Mouse (Mus musculus): ENCODE results near the gene Olfr345. TPM values are rescaled to one million over a fixed set of nuclear protein-coding genes. Genes with fewer than 3 reads are reported as not detected.

Gene Olfr345
- not detected in 2 replicates for polyA plus RNA-seq (2015; fragmentation: Nextera tagmentation; extraction: Ambion mirVana)

- no peak for ATAC-seq (replicated peaks)
- no peak within 1 kb of the TSS for H3K9ac ChIP-seq (replicated peaks)
- H3K27me3 ChIP-seq, result no peaks in the 10 kb centered on the region
- H3K36me3 ChIP-seq, result no peaks in the 10 kb centered on the region
- H3K27ac ChIP-seq (replicated peaks), result no peak within 1 kb of the TSS
- H3K4me2 ChIP-seq (replicated peaks), result no peak within 1 kb of the TSS
- no peak within 1 kb of the TSS for H3K4me3 ChIP-seq
- no peaks in the 10 kb centered on the region for H3K9me3 ChIP-seq
- H3K4me1 ChIP-seq, result no peaks in the 10 kb centered on the region
- WGBS, result 71% methylated on average over 1 of the region's 1 CpGs
Measured at GRCm38 (mm10) chr2:36639741-36640140, at the start of gene Olfr345. Olfr345 (plus strand) TSS chr2:36640041.

- no peak within 1 kb of the TSS for H3K27ac ChIP-seq (replicated peaks)
- no peak within 1 kb of the TSS for H3K9ac ChIP-seq (replicated peaks)
- no peak within 1 kb of the TSS for H3K4me2 ChIP-seq (replicated peaks)
- no peaks in the 10 kb centered on the region for H3K4me1 ChIP-seq
- H3K4me3 ChIP-seq, result no peak within 1 kb of the TSS
- WGBS, result 92% methylated on average over 1 of the region's 1 CpGs
- no peaks in the 10 kb centered on the region for H3K9me3 ChIP-seq
- no peak for ATAC-seq (replicated peaks)
- H3K27me3 ChIP-seq, result no peaks in the 10 kb centered on the region
- no peaks in the 10 kb centered on the region for H3K36me3 ChIP-seq
Measured at GRCm38 (mm10) chr2:36685488-36685887, 45.6 kb downstream of the Olfr345 start, which contains the start of gene Olfr346. Olfr346 (plus strand) TSS chr2:36685788.

Other genes starting within 250 kb of the Olfr345 start
- not detected in 2 replicates for gene Olfr339, start 221.1 kb upstream of the Olfr345 start, polyA plus RNA-seq (2015; fragmentation: Nextera tagmentation; extraction: Ambion mirVana)
- not detected in 2 replicates for gene Olfr340, start 187.5 kb upstream of the Olfr345 start, polyA plus RNA-seq (2015; fragmentation: Nextera tagmentation; extraction: Ambion mirVana)
- gene Olfr341, start 157.6 kb upstream of the Olfr345 start, polyA plus RNA-seq (2015; fragmentation: Nextera tagmentation; extraction: Ambion mirVana), result not detected in 2 replicates
- not detected in 2 replicates for gene Olfr342, start 115.0 kb upstream of the Olfr345 start, polyA plus RNA-seq (2015; fragmentation: Nextera tagmentation; extraction: Ambion mirVana)
- not detected in 2 replicates for gene Olfr344, start 73.4 kb upstream of the Olfr345 start, polyA plus RNA-seq (2015; fragmentation: Nextera tagmentation; extraction: Ambion mirVana)
- not detected in 2 replicates for gene Olfr346, start 45.7 kb downstream of the Olfr345 start, polyA plus RNA-seq (2015; fragmentation: Nextera tagmentation; extraction: Ambion mirVana)
- not detected in 2 replicates for gene Olfr347, start 91.9 kb downstream of the Olfr345 start, polyA plus RNA-seq (2015; fragmentation: Nextera tagmentation; extraction: Ambion mirVana)
- not detected in 2 replicates for gene Olfr348, start 144.2 kb downstream of the Olfr345 start, polyA plus RNA-seq (2015; fragmentation: Nextera tagmentation; extraction: Ambion mirVana)
- gene Olfr50, start 150.5 kb downstream of the Olfr345 start, polyA plus RNA-seq (2015; fragmentation: Nextera tagmentation; extraction: Ambion mirVana), result not detected in 2 replicates
- gene Olfr3, start 177.0 kb downstream of the Olfr345 start, polyA plus RNA-seq (2015; fragmentation: Nextera tagmentation; extraction: Ambion mirVana), result not detected in 2 replicates
- gene Olfr350, start 206.3 kb downstream of the Olfr345 start, polyA plus RNA-seq (2015; fragmentation: Nextera tagmentation; extraction: Ambion mirVana), result not detected in 2 replicates
- not detected in 2 replicates for gene Olfr351, start 222.6 kb downstream of the Olfr345 start, polyA plus RNA-seq (2015; fragmentation: Nextera tagmentation; extraction: Ambion mirVana)
- gene Olfr352, start 228.4 kb downstream of the Olfr345 start, polyA plus RNA-seq (2015; fragmentation: Nextera tagmentation; extraction: Ambion mirVana), result not detected in 2 replicates

Data from forebrain, embryonic 15.5 days (tissue).